Mouse (Mus musculus): ENCODE data around the gene Adap1.

The Adap1 gene

DNA sequence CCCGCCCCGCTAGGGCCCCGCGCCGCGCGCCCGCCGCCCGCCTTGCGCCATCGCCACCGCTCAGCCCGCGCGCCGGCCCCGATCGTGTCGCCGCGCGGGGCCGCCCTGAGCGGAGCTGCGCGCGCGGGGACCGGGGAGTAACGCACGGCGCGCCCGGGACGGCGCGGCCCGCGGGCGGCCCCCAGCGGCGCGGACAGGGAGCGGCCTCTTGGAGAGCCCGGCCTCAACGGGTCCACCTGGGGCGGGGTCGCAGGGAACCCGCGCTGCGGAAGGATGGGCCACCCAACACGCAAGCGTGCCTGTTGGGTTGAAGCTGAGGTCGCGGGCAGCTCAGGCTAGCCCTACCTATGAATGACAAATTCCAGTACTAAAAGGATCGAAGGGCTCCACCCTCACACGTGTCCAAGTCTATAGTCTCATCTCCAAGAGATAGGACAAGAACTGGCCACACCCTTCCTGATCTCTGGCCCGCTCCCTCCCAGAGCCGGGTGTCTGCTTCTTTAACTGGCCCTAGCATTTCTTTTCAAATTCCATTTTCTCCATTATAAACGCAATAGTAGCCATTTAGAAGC, at the start of gene Adap1:
Gene Adap1 (minus strand): TSS at position 228 of the 572 bp plus-strand sequence.
- no peak for DNase-seq (ENCODE audit: extremely low read depth, low read depth, low spot score)

DNA sequence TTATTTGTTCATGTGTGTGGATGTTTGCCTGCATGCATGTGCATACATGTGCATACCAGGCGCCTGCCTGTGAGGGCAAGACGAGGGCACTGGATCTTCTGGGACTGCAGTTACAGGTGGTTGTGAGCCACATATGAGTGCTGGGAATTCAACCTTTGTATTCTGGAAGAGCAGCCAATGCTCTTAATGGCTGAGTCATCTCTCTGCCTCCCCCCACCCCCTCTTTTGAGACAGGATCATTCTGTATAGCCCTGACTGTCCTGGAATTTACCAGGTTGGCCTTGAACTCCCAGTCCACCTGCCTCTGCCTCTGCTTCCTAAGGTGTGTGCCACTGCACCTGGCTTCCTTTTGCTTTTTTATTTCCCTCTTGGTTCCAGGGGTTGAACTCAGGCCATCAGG, 49.4 kb upstream of the Adap1 start:
- DNase-seq (ENCODE audit: extremely low read depth, low read depth, low spot score) = no peak

DNA sequence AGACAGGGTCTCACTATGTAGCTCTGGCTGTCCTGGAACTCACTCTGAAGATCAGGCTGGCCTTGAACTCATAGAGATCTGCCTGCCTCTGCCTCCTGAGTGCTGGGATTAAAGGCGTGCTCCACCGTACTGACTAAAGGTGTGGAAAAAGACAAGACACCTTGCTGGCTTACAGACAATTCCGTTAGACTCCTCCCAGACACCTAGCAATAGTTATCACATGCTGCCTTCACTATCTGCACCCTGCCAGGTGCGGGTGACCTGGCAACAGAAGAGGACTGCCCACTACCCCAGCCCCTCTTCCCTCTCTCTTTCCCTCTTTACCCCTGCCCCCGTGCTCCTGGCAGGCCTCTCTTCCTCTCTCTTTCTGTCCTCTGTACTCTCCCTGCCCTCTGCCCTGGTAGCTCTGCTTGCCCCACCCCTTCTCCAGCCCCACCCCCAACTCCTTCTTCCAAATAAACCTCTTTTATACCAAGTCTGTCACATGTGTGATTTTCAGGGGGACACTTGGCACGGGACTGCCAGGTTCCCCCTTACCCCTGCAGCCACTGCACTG, 48.5 kb upstream of the Adap1 start:
- DNase-seq (ENCODE audit: extremely low read depth, low read depth, low spot score) = no peak

DNA sequence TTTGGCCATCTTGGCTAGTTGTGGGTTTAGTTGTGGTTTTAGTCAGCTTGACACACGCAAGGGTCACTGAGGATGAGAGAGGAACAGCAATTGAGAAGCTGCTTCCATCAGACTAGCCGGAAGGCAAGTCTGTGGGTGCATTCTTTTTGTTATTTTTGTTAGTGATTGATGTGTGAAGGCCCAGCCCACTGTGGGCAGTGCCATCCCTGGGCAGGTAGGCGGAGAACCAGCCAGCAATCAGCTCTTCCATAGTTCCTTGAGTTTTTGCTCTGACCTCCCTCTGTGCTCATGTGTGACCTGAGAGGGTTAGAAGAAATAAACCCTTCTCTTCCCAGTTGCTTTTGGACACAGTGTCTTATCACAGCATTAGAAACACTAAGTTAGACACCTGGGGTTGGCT, 47.7 kb upstream of the Adap1 start:
- DNase-seq (ENCODE audit: extremely low read depth, low read depth, low spot score) = no peak

DNA sequence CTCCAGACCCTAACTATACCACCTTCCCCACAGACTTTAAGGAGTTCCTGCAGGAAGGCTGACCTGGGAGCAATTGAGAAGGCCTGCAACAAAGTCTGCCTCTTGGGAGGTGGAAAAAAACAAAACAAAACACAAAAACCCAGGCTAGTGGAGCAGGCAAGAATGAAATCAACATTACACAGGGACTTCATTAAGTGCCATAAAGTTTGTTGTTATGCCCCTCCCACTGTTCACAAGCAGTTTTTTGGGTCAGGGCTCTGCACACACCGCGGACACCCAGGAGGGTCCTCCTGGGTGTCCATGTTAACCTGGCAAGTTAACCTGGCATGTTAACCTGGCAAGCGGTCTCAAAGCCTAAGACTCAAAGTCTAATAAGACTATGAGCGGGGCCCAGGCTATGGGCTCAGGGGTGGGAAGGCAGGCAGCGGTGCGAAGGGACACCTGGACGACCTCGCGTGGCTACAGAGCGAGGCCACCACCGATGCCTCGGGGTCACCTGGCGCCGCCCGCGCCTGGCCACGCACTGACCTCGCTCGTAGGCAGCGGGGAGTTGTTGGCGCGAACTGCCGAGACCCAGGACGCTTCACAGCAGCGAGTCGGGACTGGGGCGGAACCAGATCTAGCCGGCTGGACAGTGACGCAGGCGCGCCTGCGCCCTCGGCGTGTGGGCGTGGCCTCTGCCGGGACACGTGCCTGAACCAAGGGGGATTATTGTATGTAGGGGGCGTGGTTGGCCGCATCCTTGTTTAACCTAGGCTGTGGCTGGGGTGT, 46.4 kb upstream of the Adap1 start:
- DNase-seq (ENCODE audit: extremely low read depth, low read depth, low spot score) = no peak

DNA sequence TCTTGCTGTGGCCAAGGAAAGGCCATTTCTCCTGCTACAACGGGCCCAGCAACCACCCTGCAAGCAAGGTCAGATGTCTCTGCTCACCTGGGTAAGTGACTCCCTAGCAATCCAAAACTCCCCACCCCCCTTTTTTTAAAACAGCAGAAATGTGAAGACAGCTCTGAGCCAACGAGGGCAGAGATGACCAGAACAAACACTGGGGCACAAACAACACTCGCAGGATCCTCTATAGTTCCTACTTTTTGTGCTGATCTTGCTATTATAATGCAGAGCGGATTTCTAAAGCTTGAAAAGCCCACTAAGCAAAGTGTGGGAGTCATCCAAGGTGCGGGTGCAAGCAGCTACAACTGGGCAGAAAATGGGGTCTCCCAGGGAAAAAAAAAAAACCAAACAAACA, 45.7 kb upstream of the Adap1 start:
- no peak for DNase-seq (ENCODE audit: extremely low read depth, low read depth, low spot score)

DNA sequence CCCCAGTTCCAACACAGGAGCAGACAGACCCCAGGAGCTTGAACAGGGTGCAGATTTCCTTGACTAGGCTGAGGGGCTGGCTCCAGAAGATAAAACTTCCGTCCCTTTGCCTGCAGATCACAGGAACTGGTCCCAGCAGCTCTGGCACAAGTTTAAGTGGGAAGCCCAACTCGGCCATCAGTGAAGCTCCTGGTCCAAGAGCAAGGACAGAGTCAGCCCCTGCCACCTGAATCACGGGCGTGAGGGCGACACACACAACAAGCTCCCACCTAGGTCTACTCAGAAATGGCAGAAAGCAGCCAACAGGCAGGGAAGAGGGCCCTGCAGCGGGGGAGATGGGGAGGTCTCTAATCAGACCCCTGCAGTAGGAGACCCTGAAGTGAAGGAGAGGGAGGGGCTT, 44.9 kb upstream of the Adap1 start:
- DNase-seq (ENCODE audit: extremely low read depth, low read depth, low spot score) = no peak

DNA sequence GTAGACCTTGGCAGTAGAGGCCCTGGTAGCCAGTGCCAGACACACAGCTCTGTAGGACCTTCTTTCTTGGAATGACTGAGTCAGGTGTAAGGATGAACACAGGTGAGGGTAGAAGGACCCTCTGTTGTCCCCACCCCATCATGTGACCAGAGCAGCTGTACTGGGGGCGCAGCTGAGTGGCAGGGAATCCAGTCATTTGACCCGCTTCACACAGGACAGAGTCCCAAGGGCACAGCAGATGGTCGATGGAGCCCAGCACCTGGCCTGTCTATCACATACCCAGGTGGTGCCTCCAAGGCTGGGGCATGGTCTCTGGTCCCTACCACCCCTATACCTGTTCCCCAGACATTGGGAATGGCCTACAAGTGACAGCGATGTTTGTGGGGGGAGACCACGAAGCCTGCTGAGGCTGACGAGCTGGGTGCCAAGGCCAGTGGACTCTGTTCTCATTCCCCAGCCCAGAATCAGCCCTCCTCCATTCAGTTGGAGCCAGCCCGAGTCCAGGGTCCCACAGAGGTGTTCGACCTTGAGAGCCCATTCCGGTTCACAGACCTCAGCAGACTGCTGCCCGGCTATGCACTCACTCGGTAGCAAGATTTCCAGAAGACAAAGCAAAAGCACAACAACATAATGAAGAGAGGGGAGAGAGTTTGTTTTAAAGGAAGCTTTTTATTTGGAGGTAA, 43.4 kb upstream of the Adap1 start:
- DNase-seq (ENCODE audit: extremely low read depth, low read depth, low spot score) = no peak

DNA sequence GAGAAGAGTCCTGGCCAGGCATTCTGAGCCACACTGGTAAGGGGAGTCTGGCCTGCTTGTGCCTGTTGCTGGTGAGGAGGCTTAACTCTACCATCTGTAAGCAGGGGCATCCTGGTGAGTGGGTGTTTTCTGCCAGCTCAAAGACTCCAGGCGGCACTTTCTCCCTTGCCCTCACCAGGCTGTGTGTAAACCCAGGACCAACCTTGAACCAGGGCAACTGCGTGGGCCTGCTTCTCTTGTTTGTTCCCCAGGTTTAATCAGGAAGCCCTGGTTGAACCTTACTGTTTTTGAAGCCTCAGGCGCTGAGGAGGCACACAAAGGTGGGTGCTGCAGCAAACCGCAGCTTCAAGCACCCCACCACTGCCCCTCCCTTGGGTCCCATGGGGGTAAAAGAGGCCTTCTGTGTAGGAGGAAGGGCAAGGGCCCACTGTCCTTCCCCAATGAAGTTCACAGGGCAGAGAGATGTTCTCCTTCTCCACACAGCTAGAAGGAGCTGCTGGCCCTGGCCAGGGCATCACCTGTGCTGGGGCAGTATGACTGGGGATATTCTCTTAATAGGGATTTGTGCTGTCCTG, 42.5 kb upstream of the Adap1 start:
- no peak for DNase-seq (ENCODE audit: extremely low read depth, low read depth, low spot score)

DNA sequence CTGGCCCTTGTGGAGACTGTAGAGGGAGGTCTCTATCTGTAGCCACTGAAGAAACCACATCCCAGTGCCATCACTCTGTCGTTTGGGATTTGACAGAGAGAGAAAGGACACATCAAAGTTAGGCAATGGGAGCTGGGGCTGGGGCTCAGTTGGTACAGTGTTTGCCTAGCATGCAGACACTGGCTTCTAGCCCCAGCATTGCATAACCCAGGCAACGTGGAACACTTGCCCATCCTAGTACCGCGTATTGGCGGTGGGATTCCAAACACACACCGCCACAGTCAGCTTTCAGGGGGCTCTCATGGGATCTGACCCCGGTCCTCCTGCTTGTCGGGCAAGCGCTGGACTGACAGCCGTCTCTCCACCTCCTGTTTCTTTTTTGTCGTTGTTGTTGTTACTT, 41.1 kb upstream of the Adap1 start:
- DNase-seq (ENCODE audit: extremely low read depth, low read depth, low spot score) = no peak

DNA sequence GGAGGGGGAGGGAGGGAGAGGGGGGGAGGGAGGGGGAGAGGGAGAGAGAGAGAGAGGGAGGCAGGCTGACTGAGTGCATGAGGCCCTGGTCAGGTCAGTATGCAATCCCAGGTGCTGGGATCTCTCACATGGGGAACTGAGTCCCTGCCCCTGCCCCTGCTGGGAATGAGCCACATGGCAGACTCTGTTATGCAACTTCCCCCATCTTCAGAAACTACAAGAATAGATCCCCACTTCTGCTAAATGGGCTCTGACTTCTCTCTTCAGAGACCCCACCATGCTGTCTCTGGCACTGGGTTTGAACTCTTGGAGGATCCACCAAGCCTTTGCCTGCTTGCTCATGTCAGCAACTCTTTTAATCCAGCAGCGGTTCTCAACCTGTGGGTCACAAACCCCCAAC, 40.4 kb upstream of the Adap1 start:
- no peak for DNase-seq (ENCODE audit: extremely low read depth, low read depth, low spot score)

DNA sequence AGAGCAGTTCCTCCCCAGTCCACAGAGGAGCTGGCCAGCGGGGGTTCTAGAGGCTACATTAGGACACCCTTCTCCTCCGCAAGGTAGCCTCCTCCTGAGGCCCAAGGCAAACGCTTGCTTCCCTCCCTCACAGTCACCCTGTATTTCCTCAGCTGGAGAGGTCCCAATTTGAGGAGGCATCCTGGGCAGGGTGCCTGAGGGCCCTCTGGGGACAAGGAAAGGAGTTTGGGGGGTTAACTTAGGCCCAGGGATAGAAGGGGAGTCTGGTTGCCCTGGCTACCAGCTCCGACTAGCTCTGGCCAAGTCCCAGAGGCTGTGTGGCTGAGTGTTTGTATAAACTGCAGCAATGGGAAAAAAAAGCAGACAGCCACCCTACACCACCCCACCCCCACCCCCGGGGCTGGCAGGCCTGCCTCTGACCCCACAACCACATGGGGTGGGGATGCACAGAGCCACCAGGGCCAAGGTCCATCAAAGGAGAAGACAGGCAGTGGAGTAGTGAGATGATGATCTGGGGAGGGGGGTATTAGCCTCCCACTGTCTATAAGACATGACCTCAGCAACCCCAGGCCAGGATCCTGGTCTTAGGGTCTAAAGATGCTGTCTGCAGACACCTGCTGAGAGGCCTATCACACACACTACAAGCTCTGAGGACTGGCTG, 39.6 kb upstream of the Adap1 start:
- no peak for DNase-seq (ENCODE audit: extremely low read depth, low read depth, low spot score)

DNA sequence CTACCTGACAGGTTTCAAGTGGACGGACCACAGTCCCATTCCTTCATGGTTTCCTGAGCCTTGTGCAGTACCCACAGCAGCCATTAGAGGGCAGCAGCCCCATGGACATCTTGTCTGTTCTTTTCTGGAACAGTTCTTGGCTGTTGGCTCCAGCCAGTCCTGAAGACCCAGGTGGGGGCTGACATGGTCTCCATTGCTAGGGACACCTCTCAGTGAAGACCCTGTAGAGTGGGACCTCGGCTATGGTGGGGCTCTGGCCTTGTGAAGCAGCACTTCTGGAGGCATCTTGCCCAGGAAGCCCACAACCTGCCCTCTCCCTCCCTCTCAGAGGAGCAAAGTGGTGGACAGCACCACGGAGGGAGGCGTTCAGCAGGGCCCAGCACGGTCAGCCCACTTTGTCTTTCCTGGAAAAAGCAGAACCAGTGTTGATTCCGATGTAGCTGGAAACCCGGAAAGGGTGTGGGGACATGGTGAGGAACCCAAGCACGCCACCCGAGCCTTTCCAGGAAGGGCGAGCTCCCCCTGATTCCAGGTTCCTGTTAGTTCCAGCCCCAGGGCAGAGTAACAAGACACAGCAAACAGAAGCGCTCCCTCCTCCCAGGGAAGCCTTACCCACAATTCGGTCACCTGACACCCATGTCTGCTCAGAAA, 39.0 kb upstream of the Adap1 start:
- no peak for DNase-seq (ENCODE audit: extremely low read depth, low read depth, low spot score)

DNA sequence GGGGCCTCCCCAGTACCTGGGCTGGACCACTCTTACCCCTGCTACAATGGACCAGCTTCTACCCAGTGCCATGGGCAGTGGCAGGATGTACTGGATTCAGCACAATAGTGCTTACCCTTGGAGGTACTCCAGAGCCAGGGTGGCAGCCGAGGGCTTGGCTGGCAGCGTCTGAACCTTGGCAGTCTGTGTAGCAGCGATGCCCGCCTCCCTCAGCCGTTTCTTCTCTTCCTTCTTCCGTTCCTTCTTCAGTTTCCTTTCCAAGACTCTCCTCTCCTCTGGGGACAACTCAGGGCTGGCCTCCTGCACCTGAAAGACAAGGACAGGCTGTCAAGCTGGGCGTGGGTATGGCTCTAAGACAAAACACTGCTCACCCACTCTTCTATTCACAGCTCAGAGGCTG, 38.4 kb upstream of the Adap1 start:
- DNase-seq (ENCODE audit: extremely low read depth, low read depth, low spot score) = no peak

DNA sequence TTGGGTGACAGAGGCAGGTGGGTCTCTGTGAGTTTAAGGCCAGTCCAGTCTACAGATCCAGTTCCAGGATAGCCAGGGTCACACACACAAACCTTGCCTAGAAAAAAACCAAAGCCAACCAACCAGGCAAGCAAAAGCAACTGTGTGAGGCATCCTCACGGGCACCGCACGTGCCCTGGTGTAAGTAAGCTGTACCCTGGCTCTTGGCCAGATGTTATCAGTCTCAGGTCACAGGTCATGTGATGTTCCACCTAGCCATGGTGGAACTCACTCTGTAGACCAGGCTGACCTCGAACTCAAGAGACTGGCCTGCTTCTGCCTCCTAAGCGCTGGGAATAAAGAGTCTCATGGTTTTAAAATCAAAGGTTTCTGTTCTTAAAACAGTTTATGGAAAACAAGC, 33.8 kb upstream of the Adap1 start:
- no peak for DNase-seq (ENCODE audit: extremely low read depth, low read depth, low spot score)

DNA sequence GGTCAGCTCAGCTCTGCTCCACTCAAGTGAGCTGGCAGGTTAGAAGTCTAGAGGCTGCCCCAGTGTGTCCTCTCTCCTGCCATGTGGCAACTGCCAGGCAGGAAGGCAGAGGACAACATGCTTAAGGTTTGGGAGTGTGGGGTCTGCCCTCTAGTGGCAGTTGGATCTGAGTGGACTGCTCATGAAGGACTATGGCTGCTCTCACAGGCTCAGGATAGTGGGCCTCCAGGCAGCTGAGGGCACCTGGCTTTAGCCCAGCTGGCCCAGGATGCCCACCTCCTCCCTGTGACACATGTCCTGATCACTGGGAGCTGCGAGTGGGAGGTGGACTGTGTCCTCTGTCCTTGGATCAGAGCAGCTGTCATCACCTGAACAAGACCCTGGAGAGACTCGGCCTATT, 33.2 kb upstream of the Adap1 start:
- no peak for DNase-seq (ENCODE audit: extremely low read depth, low read depth, low spot score)

DNA sequence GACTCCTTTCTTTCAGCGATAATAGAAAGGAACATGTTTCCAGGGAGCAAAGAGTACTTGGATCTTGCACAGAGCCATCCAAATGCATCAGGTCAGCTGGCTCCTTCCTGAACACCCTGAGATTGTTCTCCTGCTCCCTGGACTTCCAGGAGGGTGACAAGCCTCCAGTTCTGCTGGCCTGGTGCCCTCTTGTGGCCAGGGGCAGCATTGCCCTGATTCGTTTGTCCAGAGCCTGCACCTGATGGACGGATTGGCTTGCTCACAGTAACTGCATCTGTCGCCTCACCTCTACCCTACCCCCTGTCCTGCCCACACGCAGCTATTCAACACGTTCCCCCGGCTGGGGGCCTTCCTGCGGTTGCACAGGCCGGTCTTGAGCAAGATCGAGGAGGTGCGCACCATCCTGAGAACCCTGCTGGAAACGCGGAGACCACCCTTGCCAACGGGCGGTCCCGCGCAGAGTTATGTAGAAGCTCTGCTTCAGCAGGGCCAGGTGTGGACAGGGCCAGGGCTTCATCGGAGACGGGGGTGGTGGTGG, 29.9 kb upstream of the Adap1 start:
- no peak for DNase-seq (ENCODE audit: extremely low read depth, low read depth, low spot score)

DNA sequence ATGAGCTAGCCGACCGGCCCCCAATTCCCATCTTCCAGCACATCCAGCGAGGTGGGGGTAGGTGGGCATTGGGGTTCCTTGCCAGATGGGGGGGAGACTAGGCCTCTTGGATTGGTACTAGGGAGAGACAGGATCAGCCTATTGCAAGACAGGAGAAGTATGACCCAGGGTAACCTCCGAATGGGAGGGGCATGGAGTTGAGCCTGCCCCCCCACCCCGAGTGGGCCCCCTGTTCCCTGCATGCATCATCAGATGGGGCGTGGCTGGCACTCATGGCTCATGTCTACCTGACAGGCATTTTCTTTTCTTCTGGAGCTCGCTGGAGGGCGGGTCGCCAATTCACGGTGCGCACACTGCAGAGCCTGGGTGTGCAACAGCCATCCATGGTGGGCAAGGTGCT, 28.5 kb upstream of the Adap1 start:
- DNase-seq (ENCODE audit: extremely low read depth, low read depth, low spot score) = no peak

DNA sequence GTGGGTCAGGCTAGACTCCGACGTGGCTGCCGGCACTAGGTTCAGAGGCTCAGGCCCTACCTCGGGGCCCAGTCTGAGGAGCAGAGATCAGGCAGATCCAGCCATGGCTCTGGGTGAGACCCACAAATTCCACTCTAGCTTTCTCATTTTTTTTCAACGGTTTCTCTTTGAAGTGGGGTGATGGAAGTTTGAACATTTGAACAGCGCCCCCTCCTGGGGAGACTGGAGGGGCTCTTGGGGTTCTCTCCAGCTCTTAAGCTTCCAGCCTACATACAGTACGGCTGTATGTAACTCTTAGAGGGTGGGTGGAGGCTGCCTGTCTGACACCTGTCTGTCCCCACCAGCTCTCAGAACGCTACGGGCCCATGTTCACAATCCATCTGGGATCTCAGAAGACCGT, 28.1 kb upstream of the Adap1 start:
- DNase-seq (ENCODE audit: extremely low read depth, low read depth, low spot score) = no peak

DNA sequence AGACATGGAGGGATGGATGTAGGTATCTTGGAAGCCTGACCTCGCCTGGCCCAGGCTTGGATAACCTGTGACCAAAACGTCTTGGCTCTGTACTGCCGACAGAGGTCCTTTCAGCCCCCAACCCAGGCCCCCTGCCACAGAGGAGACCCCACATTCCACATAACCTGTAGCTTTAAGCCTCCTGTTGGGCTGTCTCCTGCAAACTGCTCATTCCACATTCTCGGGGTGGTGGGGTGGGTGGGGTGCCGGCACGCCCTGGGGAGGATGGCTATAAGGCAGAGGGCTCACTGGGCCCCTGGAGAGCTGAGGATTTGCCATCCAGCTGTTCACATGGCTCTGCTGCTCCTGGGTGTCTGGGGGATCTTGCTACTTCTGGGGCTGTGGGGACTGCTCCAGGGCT, 26.9 kb upstream of the Adap1 start, which contains the start of gene Cyp2w1:
Gene Cyp2w1 (plus strand): TSS at position 301 of the 400 bp plus-strand sequence.
- DNase-seq (ENCODE audit: extremely low read depth, low read depth, low spot score) = no peak

Data from fat pad, adult 2 months (tissue).